Mouse (Mus musculus) heart, embryonic 13.5 days (tissue): ENCODE measurements around the gene Btbd11. TPM values are rescaled to one million over a fixed set of nuclear protein-coding genes. Genes with fewer than 3 reads are reported as not detected.
A peak's percentile ranks its signal among the peaks of the same experiment; 100 is the strongest.

ENCODE experiments used
- ATAC-seq: fragments of 200-750 bp; cut with Nextera tagmentation; 2 replicates; pipeline ENCODE4 v1.8.0; 2017; ENCODE audit warnings: moderate TSS enrichment; ENCODE audit not compliant: insufficient number of reproducible peaks, low FRiP score, low TSS enrichment; ENCODE audit errors: extremely low read depth
- H3K27ac ChIP-seq: fragments of 300-500 bp; sonication (generic); replicated peaks from 2 replicates; pipeline ENCODE4 v1.5.1; 2015; ENCODE audit warnings: moderate library complexity, mild to moderate bottlenecking, inconsistent platforms
- H3K27me3 ChIP-seq: fragments of 300-500 bp; sonication (generic); replicated peaks from 2 replicates; pipeline ENCODE4 v1.6.1; 2015; ENCODE audit warnings: mild to moderate bottlenecking, inconsistent platforms
- H3K36me3 ChIP-seq: fragments of 300-500 bp; sonication (generic); 2 replicates; pipeline ENCODE4 v1.6.1; 2015; ENCODE audit warnings: mild to moderate bottlenecking, inconsistent platforms
- H3K4me1 ChIP-seq: fragments of 300-500 bp; sonication (generic); 2 replicates; pipeline ENCODE4 v1.6.1; 2015; ENCODE audit warnings: inconsistent platforms
- H3K4me2 ChIP-seq: fragments of 300-500 bp; sonication (generic); 2 replicates; pipeline ENCODE4 v1.6.1; 2015; ENCODE audit warnings: inconsistent platforms, mild to moderate bottlenecking, moderate library complexity
- H3K4me3 ChIP-seq: fragments of 300-500 bp; sonication (generic); 2 replicates; pipeline ENCODE4 v1.5.1; 2015; ENCODE audit warnings: moderate library complexity, mild to moderate bottlenecking, inconsistent platforms
- H3K9ac ChIP-seq: fragments of 300-500 bp; sonication (generic); 2 replicates; pipeline ENCODE4 v1.6.1; 2015; ENCODE audit warnings: inconsistent platforms, mild to moderate bottlenecking, moderate library complexity
- H3K9me3 ChIP-seq: fragments of 300-500 bp; sonication (generic); 2 replicates; pipeline ENCODE4 v1.6.1; 2016; ENCODE audit warnings: inconsistent platforms
- WGBS: fragments of 180-500 bp; shearing (Covaris S2); methylation state at CpG from one replicate; pipeline ENCODE4 v1.1.7; 2015; ENCODE audit warnings: mixed read lengths; 5-methylcytosine and 5-hydroxymethylcytosine counted together
- polyA plus RNA-seq: library from polyadenylated mRNA; unstranded; fragments of >200 nt; fragmentation: Nextera tagmentation; extraction: Ambion mirVana; gene quantifications from 2 replicates; pipeline ENCODE4 v1.2.1, GENCODE M21; 2015

Btbd11 gene
- polyA plus RNA-seq, 1 experiment from 2014 or later, result 0.64 TPM

DNA sequence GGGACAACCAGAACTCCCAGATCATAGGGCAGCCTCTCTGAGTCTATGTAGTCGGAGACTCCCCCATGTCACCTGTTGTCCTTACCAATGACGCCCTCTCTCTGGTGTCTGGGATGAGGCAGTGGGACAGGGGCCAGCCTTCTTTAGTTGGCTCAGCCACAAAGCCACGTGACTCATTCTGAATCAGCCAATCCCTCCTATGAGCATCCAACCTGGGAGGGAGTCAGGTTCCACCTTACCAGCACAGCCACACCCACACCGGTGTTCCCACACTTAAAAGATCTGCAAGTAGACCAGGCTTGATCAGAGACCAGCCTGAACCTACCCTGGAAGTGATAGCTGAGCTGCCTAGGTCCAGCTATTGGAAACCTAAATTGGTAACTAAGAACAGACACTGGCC, 141.1 kb downstream of the Btbd11 start:
- H3K9me3 ChIP-seq, result no peaks in the 10 kb centered on the region
- no peak overlapping the region for H3K4me2 ChIP-seq
- 64% methylated on average over 4 of the region's 4 CpGs for WGBS
- H3K27me3 ChIP-seq, result 0 out of 2 replicates have a peak, but pooled peaks cover 3% of the 10 kb centered on the region
- H3K4me1 ChIP-seq, result peaks cover 9% of the 10 kb centered on the region
- no peak overlapping the region for H3K9ac ChIP-seq
- no peaks in the 10 kb centered on the region for H3K36me3 ChIP-seq
- H3K27ac ChIP-seq, result no peak overlapping the region
- no peak for ATAC-seq
- H3K4me3 ChIP-seq, result no peak overlapping the region

DNA sequence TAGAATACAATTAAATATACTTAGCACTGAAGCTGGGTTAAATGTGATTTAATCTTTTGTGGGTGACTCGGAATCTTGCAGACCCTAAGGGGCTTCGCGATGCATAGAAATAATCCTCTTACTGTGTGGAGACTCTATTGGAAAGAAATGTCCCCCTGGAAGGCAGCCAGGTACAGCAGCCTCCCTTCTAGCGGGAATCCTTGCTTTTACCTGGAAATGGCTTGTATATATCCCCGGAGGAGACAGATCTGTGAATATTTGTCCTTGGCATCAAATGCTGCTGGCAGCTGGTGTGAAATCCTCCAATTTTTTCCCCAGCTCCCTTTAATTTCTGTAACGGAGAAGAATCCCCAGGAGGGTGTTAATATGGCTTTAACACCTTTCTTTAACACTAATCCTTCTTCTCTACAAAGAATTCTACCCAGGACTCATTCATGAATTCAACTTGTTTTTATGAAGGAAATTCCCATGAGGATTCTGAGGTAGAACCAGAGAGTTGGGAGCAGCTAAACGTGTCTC, 146.6 kb downstream of the Btbd11 start:
- WGBS, result 57% methylated on average over 7 of the region's 7 CpGs
- no peak overlapping the region for H3K9ac ChIP-seq
- no peak for ATAC-seq
- no peak overlapping the region for H3K4me2 ChIP-seq
- H3K9me3 ChIP-seq, result no peaks in the 10 kb centered on the region
- H3K4me1 ChIP-seq, result no peaks in the 10 kb centered on the region
- no peak overlapping the region for H3K27ac ChIP-seq
- H3K4me3 ChIP-seq, result no peak overlapping the region
- H3K36me3 ChIP-seq, result no peaks in the 10 kb centered on the region
- peaks cover 8% of the 10 kb centered on the region for H3K27me3 ChIP-seq

DNA sequence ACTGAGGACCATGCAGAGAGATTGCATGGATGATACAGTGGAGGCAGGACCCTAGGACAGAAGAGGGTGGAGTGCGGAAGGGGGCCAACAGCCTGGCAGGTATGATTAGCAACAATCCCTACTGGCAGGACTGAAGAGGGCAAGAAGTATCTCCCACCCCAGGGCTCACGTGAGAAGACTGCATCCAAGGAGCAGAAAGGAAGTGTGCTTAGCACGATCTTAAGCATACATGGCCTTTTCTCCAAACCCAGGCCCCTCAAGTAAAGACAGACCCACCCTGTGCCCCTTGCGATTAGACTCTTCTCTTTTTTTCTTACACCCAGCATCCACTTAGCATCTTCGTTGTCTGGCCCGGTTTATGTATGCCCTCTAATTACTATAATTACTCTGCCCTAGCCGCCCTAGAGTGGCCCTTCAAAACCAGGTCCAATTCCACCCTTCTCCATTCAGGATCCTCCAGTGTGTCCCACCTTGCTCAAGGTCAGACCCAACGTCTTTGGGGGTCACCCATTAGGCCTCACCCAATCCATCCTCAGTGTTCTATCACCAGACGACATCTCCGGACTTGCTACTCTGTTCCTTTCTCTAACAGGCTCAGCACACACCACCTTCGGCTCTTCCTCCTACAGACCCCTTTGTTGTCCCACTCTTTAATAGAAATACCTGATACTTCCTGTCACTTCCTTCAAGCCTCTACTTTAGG, 151.6 kb downstream of the Btbd11 start:
- no peak for ATAC-seq
- 75% methylated on average over 11 of the region's 11 CpGs for WGBS

DNA sequence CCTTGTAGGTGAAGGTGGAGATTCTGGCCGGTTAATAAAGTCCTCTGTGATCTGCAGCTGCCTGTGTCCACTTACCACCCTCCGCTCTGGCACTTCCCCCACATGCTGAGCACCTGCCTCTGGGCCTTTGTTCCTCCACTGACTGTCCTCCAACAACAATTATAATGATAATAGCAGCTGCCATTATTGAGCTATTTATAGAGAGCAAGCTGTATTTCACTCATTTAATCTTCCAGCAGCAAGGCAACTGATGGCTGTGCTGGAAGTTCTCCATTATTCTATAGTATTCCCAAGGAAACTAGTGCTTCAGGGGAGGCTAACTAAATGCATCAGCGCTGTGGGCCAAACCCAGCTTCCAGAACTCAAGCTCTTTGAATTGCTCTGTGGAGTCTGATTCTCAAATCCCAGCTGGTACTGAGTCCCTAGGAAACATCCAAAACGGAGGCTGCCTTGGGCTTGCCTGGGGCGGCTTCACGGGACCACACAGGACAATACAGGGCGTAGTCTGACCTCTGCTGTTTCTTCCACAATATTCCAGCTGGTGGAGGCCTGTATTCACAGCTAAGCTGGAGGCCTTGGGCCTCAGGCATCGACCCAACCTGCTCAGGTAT, 153.0 kb downstream of the Btbd11 start:
- H3K4me2 ChIP-seq, result no peak overlapping the region
- H3K27ac ChIP-seq, result no peak overlapping the region
- H3K4me3 ChIP-seq, result no peak overlapping the region
- H3K9ac ChIP-seq, result 0 out of 2 replicates have a peak overlapping the region, but pooled peaks have one; percentile 19
- WGBS, result 34% methylated on average over 8 of the region's 8 CpGs
- H3K9me3 ChIP-seq, result no peaks in the 10 kb centered on the region
- ATAC-seq, result no peak; the same call in 1 of the 2 replicates
- peaks cover 14% of the 10 kb centered on the region for H3K27me3 ChIP-seq
- H3K4me1 ChIP-seq, result peaks cover 8% of the 10 kb centered on the region
- no peaks in the 10 kb centered on the region for H3K36me3 ChIP-seq

More for the DNA sequence above, 151.6 kb downstream of the Btbd11 start:
- Histone ChIP-seq H3K9ac (no peak overlapping the region), H3K4me1 (peaks cover 8% of the 10 kb centered on the region), H3K4me2 (no peak overlapping the region), H3K9me3 (no peaks in the 10 kb centered on the region), H3K36me3 (no peaks in the 10 kb centered on the region), H3K27me3 (peaks cover 14% of the 10 kb centered on the region), H3K27ac (no peak overlapping the region), H3K4me3 (no peak overlapping the region)

DNA sequence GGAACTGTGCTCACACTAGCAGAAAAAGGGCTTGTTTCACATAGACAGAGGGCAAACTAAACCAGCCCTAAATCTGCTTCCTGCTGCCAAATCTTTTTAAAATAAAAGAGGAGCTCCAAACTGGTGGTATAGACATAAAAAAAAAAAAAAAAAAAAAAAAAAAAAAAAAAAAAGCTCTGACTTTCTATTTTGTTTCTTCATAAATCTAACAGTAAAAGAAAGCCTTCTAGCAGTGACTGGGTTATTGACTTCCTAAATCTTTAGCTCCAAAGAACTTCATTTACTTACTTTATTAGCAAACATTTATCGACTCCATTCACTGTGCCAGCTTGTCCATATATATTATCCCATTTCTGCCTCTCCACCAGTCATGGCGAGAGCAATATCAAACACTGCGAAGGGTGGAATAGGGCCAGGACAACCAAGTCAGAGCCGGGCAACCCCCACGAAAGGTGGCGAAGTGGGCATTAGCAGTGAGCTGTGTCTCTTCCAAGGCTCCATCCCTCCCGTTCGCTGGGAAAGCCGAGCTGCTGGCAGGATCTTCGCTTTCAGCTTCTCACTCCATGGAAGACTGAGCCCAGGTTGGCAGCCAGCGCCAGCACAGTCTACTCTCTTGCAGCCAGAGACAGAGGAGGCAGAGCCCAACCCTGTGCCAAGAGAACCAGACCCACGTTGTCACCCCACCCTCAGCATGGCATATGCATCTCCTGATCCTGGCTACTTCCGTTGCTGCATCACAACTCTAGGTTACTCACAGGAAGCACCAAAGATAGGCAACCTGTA, 153.9 kb downstream of the Btbd11 start:
- H3K36me3 ChIP-seq, result no peaks in the 10 kb centered on the region
- H3K4me2 ChIP-seq, result no peak overlapping the region
- H3K4me1 ChIP-seq, result peaks cover 8% of the 10 kb centered on the region
- H3K4me3 ChIP-seq, result no peak overlapping the region
- H3K27me3 ChIP-seq, result peaks cover 14% of the 10 kb centered on the region
- H3K27ac ChIP-seq, result no peak overlapping the region
- 85% methylated on average over 13 of the region's 13 CpGs for WGBS
- no peak for ATAC-seq
- H3K9ac ChIP-seq, result no peak overlapping the region
- H3K9me3 ChIP-seq, result no peaks in the 10 kb centered on the region

DNA sequence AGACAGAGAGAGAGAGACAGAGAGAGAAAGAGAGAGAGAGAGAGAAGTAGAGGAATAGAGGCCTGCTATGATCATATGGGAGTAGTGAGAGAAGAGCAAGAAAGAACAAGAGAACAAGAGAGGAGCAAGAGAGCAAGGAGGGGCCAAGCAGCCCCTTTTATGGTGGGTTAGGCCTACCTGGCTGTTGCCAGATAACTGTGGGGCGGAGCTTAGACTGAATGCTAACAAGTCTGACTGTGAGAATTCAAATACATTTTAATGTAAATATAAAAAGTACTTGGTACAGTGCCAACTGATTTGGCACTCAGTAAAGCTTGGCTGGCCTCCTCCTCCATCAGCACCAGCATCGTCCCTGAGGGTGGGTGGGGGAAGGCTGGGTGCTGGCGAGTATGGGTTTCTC, 154.9 kb downstream of the Btbd11 start:
- Histone ChIP-seq H3K36me3 (no peaks in the 10 kb centered on the region), H3K4me1 (peaks cover 8% of the 10 kb centered on the region), H3K27me3 (peaks cover 14% of the 10 kb centered on the region; the same call in 1 of the 2 replicates), H3K9ac (no peak overlapping the region), H3K9me3 (no peaks in the 10 kb centered on the region), H3K27ac (no peak overlapping the region), H3K4me3 (no peak overlapping the region), H3K4me2 (no peak overlapping the region)
- no peak for ATAC-seq
- 74% methylated on average over 3 of the region's 3 CpGs for WGBS

DNA sequence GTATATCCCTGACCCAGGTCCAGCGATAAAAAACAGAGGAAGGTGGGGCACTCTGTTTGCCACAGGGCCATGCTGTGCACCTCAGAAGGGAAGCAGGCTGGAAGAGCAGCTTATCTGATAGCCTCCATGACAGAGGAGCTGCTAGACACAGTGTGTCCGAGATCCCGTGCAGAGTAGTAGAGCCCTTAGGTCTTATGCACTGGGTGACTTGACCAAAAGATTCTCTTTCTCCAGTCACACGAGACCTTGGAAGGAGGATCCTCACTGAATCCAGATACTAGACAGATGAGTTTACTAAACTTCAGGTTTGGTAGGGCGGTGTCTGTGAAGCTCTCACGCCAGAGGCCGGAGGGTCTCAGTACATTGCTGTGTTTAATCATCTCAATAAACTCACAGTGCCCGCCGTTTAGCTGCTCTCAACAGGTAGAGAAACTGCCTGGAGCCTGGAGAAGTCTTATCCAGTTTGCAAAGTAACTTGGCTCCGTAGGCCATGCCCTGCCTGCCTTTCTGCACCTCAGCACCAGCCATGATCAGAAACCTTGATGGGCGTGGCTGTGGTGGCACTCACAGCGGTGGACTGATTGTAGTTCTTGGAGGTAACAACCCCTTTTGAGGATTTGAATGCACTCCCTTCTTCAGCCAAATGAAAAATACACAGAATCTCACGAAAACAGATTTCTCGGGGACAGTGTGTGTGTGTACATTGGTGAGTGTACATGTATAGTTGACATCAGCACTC, 155.4 kb downstream of the Btbd11 start:
- H3K4me2 ChIP-seq, result no peak overlapping the region
- 83% methylated on average over 14 of the region's 14 CpGs for WGBS
- no peaks in the 10 kb centered on the region for H3K36me3 ChIP-seq
- no peak overlapping the region for H3K27ac ChIP-seq
- no peak for ATAC-seq
- peaks cover 8% of the 10 kb centered on the region for H3K4me1 ChIP-seq
- H3K9me3 ChIP-seq, result no peaks in the 10 kb centered on the region
- H3K27me3 ChIP-seq, result 0 out of 2 replicates have a peak, but pooled peaks cover 8% of the 10 kb centered on the region
- no peak overlapping the region for H3K4me3 ChIP-seq
- H3K9ac ChIP-seq, result no peak overlapping the region

DNA sequence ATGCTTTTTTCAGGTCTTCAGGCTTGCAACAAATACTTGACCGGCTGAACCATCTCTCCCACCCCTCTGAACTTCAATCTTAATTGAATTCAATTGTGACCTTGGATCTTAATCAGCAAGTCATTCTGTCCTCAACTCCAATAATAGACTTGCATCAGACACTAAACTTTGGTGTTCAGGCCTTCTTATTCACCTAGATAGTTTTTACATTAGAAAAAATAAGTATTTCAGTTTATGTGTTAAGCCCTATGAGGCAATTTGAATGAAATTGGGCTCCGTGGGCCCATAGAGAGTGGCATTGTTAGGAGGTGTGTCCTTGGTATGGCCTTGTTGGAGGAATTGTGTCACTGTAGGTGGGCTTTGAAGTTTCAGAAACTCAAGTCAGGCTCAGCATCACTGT, 156.7 kb downstream of the Btbd11 start:
- Histone ChIP-seq H3K4me2 (no peak overlapping the region), H3K27me3 (0 out of 2 replicates have a peak, but pooled peaks cover 6% of the 10 kb centered on the region), H3K9me3 (no peaks in the 10 kb centered on the region), H3K4me1 (peaks cover 8% of the 10 kb centered on the region), H3K36me3 (no peaks in the 10 kb centered on the region), H3K27ac (no peak overlapping the region), H3K9ac (no peak overlapping the region), H3K4me3 (no peak overlapping the region)
- no peak for ATAC-seq
- 80% methylated on average over 2 of the region's 2 CpGs for WGBS

DNA sequence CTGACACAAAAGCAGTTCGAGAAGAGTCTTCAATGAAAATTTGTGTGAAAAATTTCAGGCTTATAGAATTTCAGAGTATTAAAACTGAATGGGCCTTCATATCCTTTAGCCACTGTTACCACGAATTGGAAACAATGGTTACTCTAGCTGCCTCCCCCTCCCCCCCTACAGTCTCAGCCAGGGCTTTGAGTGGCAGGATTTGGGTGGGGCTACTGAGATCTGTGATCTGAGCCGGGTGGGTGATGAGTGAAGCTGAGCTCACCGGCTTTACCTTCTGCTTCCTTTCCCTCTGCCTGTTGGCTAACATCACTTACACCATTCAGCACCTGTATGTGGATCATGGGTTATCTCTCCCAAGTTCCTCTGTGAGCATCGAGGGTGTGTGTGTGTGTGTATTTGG, 158.4 kb downstream of the Btbd11 start:
- Histone ChIP-seq H3K36me3 (no peaks in the 10 kb centered on the region), H3K4me3 (no peak overlapping the region), H3K27ac (no peak overlapping the region), H3K9ac (no peak overlapping the region), H3K4me2 (no peak overlapping the region), H3K27me3 (no peaks in the 10 kb centered on the region), H3K9me3 (no peaks in the 10 kb centered on the region), H3K4me1 (peaks cover under 1% of the 10 kb centered on the region; the same call in 1 of the 2 replicates)
- no peak for ATAC-seq
- 27% methylated on average over 5 of the region's 5 CpGs for WGBS

DNA sequence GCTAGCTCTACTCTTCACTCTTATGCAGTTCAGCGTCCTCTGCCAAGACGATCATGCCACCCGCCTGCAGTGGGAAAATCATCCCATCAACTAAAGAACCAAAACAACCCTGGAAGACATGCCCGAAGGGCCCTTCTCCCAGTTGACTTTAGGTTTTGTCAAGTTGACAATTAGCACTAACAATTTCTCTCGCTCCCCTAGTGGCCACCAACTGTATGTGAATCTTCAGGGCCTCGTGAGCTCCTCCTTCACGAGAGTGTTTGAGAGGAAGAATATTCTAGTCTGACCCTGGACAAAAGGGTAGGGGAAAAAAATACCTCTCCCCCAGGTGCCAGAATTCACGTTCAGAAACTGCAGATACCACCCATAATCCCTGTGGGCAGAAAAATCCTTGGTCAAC, 168.6 kb downstream of the Btbd11 start:
- 51% methylated on average over 8 of the region's 8 CpGs for WGBS
- no peak overlapping the region for H3K4me2 ChIP-seq
- no peak for ATAC-seq

DNA sequence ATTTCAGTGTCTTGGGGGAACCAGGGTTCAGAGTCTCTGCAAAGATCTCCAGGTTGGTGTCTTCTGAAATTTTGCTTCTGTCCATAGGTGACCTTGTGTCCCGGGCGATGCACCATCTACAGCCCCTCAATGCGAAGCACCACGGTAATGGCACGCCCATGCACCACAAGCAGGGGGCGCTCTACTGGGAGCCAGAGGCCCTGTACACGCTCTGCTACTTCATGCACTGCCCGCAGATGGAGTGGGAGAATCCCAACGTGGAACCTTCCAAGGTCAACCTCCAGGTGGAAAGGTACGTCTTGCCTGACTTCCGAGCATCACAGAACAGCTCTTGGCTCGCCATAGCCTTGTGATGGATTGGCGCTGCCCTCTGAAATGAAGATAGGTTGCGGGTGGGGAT, 174.8 kb downstream of the Btbd11 start:
- Histone ChIP-seq H3K27ac (no peak overlapping the region), H3K9ac (no peak overlapping the region), H3K4me2 (no peak overlapping the region), H3K4me3 (no peak overlapping the region), H3K4me1 (no peaks in the 10 kb centered on the region), H3K36me3 (no peaks in the 10 kb centered on the region), H3K9me3 (0 out of 2 replicates have a peak, but pooled peaks cover 8% of the 10 kb centered on the region), H3K27me3 (no peaks in the 10 kb centered on the region)
- no peak for ATAC-seq
- WGBS, result 81% methylated on average over 14 of the region's 14 CpGs

More for the DNA sequence above, 168.6 kb downstream of the Btbd11 start:
- H3K4me1 ChIP-seq, result no peaks in the 10 kb centered on the region
- H3K27me3 ChIP-seq, result no peaks in the 10 kb centered on the region
- no peak overlapping the region for H3K27ac ChIP-seq
- no peak overlapping the region for H3K9ac ChIP-seq
- H3K4me3 ChIP-seq, result no peak overlapping the region
- H3K9me3 ChIP-seq, result 0 out of 2 replicates have a peak, but pooled peaks cover 3% of the 10 kb centered on the region
- no peaks in the 10 kb centered on the region for H3K36me3 ChIP-seq
